Comparison of ENCODE assay signal across 11 mouse cellular contexts in genomic region chr13:45749222-45749621, GRCm38 (mm10).
DNase-seq lines count a peak whose midpoint lies in the region; ATAC-seq and TF ChIP-seq lines count a peak whose summit lies in the region.
"Had no signal": no experiment of that assay in that cellular context is flagged by ENCODE, and none has a peak within 500 bp of the region (broad histone marks: within the 10 kb centered on the region; RNA-seq: fewer than 3 reads in every experiment).

No protein-coding gene starts in this region.

- no peaks in the 10 kb centered on the region for H3K27me3 ChIP-seq in hindbrain, embryonic 11.5 days (ENCODE audit: control insufficient read depth, insufficient read depth, low read length)
- H3K27me3 ChIP-seq: neural tube, embryonic 12.5 days had no signal

- WGBS in hindbrain, embryonic 11.5 days, result 61% methylated on average over 8 of the region's 8 CpGs

- no peak for TF ChIP-seq CTCF in gastrocnemius, adult 2 months (IDR thresholded peaks at IDR 0.05)

- intact Hi-C loops in gastrocnemius, adult 2 months (cut with DNase I), result no loop called here
- intact Hi-C loops in heart, postnatal 10 days (cut with DNase I), result no loop called here

- no peaks in the 10 kb centered on the region; the same call in 1 of the 2 replicates for H3K4me1 ChIP-seq in hindbrain, embryonic 11.5 days (replicated peaks; ENCODE audit: control insufficient read depth, insufficient read depth, low read length)

- H3K9me3 ChIP-seq in hindbrain, embryonic 11.5 days (ENCODE audit: control insufficient read depth, low read length), result no peaks in the 10 kb centered on the region
- H3K9me3 ChIP-seq: neural tube, embryonic 12.5 days had no signal

- H3K4me2 ChIP-seq in hindbrain, embryonic 11.5 days (replicated peaks; ENCODE audit: low read depth, low read length), result no peak overlapping the region
- H3K4me2 ChIP-seq: neural tube, embryonic 12.5 days had no signal

- H3K36me3 ChIP-seq in hindbrain, embryonic 11.5 days (ENCODE audit: control insufficient read depth, insufficient read depth, low read length), result no peaks in the 10 kb centered on the region
- H3K36me3 ChIP-seq: neural tube, embryonic 12.5 days had no signal

- ATAC-seq in hindbrain, embryonic 11.5 days (ENCODE audit: low FRiP score), result no peak

- H3K4me3 ChIP-seq in gastrocnemius, adult 2 months, result no peak overlapping the region
- H3K4me3 ChIP-seq in hindbrain, embryonic 11.5 days (ENCODE audit: low read depth, low read length), result no peak overlapping the region
- H3K4me3 ChIP-seq: neural tube, embryonic 12.5 days had no signal

- peak overlapping the region; percentile 64 for H3K27ac ChIP-seq in gastrocnemius, adult 2 months
- H3K27ac ChIP-seq in hindbrain, embryonic 11.5 days (ENCODE audit: low read depth, low read length), result no peak overlapping the region
- H3K27ac ChIP-seq: neural tube, embryonic 12.5 days had no signal

- H3K9ac ChIP-seq in hindbrain, embryonic 11.5 days (ENCODE audit: low read depth, low read length), result no peak overlapping the region
- H3K9ac ChIP-seq: neural tube, embryonic 12.5 days had no signal

- DNase-seq in gastrocnemius, adult 2 months, result no peak
- no peak for DNase-seq in gastrocnemius, adult 18-20 months (ENCODE audit: low spot score)
- DNase-seq in embryo, embryonic 11 days, result peak; percentile 33
- peak; percentile 40 to 47 for DNase-seq in heart, postnatal 10 days
- peak; percentile 26 to 41 for DNase-seq in kidney, postnatal 25 days
- DNase-seq in spleen, postnatal 4 days (ENCODE audit: low spot score in 2 of 2), result no peak
- DNase-seq in natural killer cell, adult 2 months (ENCODE audit: low spot score in 2 of 2), result no peak
- DNase-seq in hindbrain, embryonic 11.5 days (ENCODE audit: low spot score), result no peak
- DNase-seq: left cerebral cortex, postnatal 4 days; right cerebral cortex, postnatal 4 days had no signal

Comparison
In these comparisons a context has a peak if more than half of its experiments do, and no peak if none do; other contexts are left out.
1. DNase-seq: peak in embryo, embryonic 11 days (single experiment), heart, postnatal 10 days (2 of 2) and kidney, postnatal 25 days (2 of 2); none in gastrocnemius, adult 2 months (single experiment), gastrocnemius, adult 18-20 months (single experiment), spleen, postnatal 4 days (0 of 2), natural killer cell, adult 2 months (0 of 2) and hindbrain, embryonic 11.5 days (single experiment).